ENCODE assay signal across 8 mouse cellular contexts in genomic region chr17:31789906-31790279, GRCm38 (mm10).
DNase-seq lines count a peak whose midpoint lies in the region; ATAC-seq and TF ChIP-seq lines count a peak whose summit lies in the region.

No protein-coding gene starts in this region.

- no peaks in the 10 kb centered on the region for H3K36me3 ChIP-seq in hindbrain, embryonic 10.5 days
- H3K36me3 ChIP-seq in limb, embryonic 14.5 days (ENCODE audit: control insufficient read depth, insufficient read depth, low read length): no peaks in the 10 kb centered on the region
- no peaks in the 10 kb centered on the region for H3K36me3 ChIP-seq in splenic B cell, adult 2 months (ENCODE audit: control insufficient read depth, insufficient read depth, low read length, poor library complexity, severe bottlenecking)

- no peaks in the 10 kb centered on the region for H3K9me3 ChIP-seq in hindbrain, embryonic 10.5 days
- no peaks in the 10 kb centered on the region for H3K9me3 ChIP-seq in limb, embryonic 14.5 days (ENCODE audit: control insufficient read depth, low read length)

- WGBS in hindbrain, embryonic 10.5 days: 4% methylated on average over 5 of the region's 5 CpGs
- WGBS in limb, embryonic 14.5 days: 13% methylated on average over 5 of the region's 5 CpGs

- intact Hi-C loops in gastrocnemius, adult 2 months (cut with DNase I): loop anchor here (5.0 kb wide), 1 partner anchor 62 kb away; no protein-coding TSS in a partner anchor

- ATAC-seq in limb, embryonic 14.5 days (ENCODE audit: low FRiP score, low read depth): no peak
- no peak for ATAC-seq in activated CD4-positive, CD25-positive, alpha-beta regulatory T cell, adult 4 months

- H3K4me2 ChIP-seq in limb, embryonic 14.5 days (replicated peaks; ENCODE audit: low read depth, low read length, severe bottlenecking): no peak overlapping the region

- H3K9ac ChIP-seq in limb, embryonic 14.5 days (ENCODE audit: low read depth, low read length, severe bottlenecking): no peak overlapping the region

- H3K27me3 ChIP-seq in hindbrain, embryonic 10.5 days (ENCODE audit: insufficient read depth, poor library complexity, severe bottlenecking): peaks cover 22% of the 10 kb centered on the region; the same call in 1 of the 2 replicates
- no peaks in the 10 kb centered on the region for H3K27me3 ChIP-seq in limb, embryonic 14.5 days (ENCODE audit: control insufficient read depth, insufficient read depth, low read length)
- no peaks in the 10 kb centered on the region for H3K27me3 ChIP-seq in splenic B cell, adult 2 months (ENCODE audit: control insufficient read depth, insufficient read depth, low read length, poor library complexity, severe bottlenecking)

- no peak overlapping the region for H3K4me3 ChIP-seq in gastrocnemius, adult 2 months
- peak overlapping the region; percentile 35; the same call in 1 of the 2 replicates for H3K4me3 ChIP-seq in hindbrain, embryonic 10.5 days
- no peak overlapping the region for H3K4me3 ChIP-seq in limb, embryonic 14.5 days (replicated peaks; ENCODE audit: low read length)

- DNase-seq in gastrocnemius, adult 2 months: peak; percentile 37
- DNase-seq in gastrocnemius, postnatal 25 days: no peak
- DNase-seq in brain, adult 2 months (ENCODE audit: low read depth, low spot score): peak; percentile 32
- peak; percentile 75 for DNase-seq in hindbrain, embryonic 10.5 days (ENCODE audit: low spot score)
- no peak for DNase-seq in limb, embryonic 14.5 days (ENCODE audit: low spot score)
- peak; percentile 72 for DNase-seq in splenic B cell, adult 2 months (ENCODE audit: low read depth, low spot score)
- DNase-seq in adipocyte (ENCODE audit: low spot score): no peak

- H3K27ac ChIP-seq in gastrocnemius, adult 2 months: peak overlapping the region; percentile 91
- H3K27ac ChIP-seq in hindbrain, embryonic 10.5 days: peak overlapping the region; percentile 87
- 0 out of 2 replicates have a peak overlapping the region, but pooled peaks have one; percentile 28 for H3K27ac ChIP-seq in limb, embryonic 14.5 days (replicated peaks; ENCODE audit: low read depth, low read length)

- TF ChIP-seq POLR2A in limb, embryonic 14.5 days (IDR thresholded peaks at IDR 0.05; ENCODE audit: borderline replicate concordance, extremely low read depth, insufficient read depth, insufficient read length): no peak

- TF ChIP-seq CTCF in gastrocnemius, adult 2 months (IDR thresholded peaks at IDR 0.05): no peak

- peaks cover 61% of the 10 kb centered on the region for H3K4me1 ChIP-seq in hindbrain, embryonic 10.5 days (replicated peaks)
- peaks cover 16% of the 10 kb centered on the region for H3K4me1 ChIP-seq in limb, embryonic 14.5 days (ENCODE audit: control insufficient read depth, insufficient read depth, low read length)

Comparison
In these comparisons a context has a peak if more than half of its experiments do, and no peak if none do; other contexts are left out.
1. DNase-seq: peak in gastrocnemius, adult 2 months (single experiment), brain, adult 2 months (single experiment), hindbrain, embryonic 10.5 days (single experiment) and splenic B cell, adult 2 months (single experiment); none in gastrocnemius, postnatal 25 days (single experiment), limb, embryonic 14.5 days (single experiment) and adipocyte (single experiment).
2. H3K27ac ChIP-seq: peak in every context shown above with its lines; median percentile 91 in gastrocnemius, adult 2 months; 87 in hindbrain, embryonic 10.5 days; 28 in limb, embryonic 14.5 days.